Mouse (Mus musculus): ENCODE measurements around the gene Ugt1a6a. TPM values are rescaled to one million over a fixed set of nuclear protein-coding genes. Genes with fewer than 3 reads are reported as not detected.

The Ugt1a6a gene
- total RNA-seq, 2 experiments from 2014 or later = 0.59 to 1.3 TPM

GRCm38 (mm10) chr1:88231803-88232499 is 97.3 kb downstream of the Ugt1a6a start:
- no peak overlapping the region for H3K27ac ChIP-seq
- no peak for TF ChIP-seq CTCF (conservative IDR thresholded peaks at IDR 0.05)
- DNase-seq (ENCODE audit: low spot score in 2 of 2) = no peak
- no peak overlapping the region for H3K4me3 ChIP-seq

DNA sequence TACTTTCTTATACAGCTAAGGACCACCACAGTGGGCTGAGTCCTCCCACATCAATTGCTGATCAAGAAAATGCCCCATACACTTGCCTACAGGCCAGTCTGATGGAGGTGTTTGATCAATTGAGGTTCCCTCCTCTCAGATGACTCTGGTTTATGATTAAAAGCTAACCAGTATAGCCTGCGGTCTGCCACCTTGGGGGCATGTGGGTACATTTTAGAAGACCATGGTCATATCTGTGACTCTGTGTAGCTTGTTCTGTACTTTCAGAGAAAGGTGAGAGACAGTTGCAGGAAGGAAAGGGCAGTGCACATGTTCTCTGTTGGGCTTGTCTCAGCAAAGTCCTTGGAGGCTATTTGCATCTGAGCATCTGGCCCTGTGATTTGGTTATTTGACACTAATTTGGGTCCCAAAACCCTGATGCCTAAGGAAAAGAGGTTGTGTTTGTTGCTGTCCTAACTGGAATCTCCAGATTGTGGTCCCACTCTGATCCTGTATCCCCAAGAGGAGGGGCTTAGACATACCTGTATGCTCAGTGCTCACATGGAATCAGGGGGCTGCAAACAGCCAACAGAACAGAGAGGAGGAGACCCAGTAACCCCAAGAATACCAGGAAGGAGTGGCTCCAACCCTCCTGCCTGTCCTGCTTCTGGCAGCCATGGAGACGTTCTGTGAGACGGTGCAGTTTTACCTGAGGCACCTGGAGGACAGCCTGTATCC is 98.2 kb downstream of the Ugt1a6a start:
- Histone ChIP-seq H3K4me3 (no peak overlapping the region), H3K27ac (no peak overlapping the region)
- TF ChIP-seq CTCF (conservative IDR thresholded peaks at IDR 0.05) = no peak
- DNase-seq (ENCODE audit: low spot score in 2 of 2) = no peak

DNA sequence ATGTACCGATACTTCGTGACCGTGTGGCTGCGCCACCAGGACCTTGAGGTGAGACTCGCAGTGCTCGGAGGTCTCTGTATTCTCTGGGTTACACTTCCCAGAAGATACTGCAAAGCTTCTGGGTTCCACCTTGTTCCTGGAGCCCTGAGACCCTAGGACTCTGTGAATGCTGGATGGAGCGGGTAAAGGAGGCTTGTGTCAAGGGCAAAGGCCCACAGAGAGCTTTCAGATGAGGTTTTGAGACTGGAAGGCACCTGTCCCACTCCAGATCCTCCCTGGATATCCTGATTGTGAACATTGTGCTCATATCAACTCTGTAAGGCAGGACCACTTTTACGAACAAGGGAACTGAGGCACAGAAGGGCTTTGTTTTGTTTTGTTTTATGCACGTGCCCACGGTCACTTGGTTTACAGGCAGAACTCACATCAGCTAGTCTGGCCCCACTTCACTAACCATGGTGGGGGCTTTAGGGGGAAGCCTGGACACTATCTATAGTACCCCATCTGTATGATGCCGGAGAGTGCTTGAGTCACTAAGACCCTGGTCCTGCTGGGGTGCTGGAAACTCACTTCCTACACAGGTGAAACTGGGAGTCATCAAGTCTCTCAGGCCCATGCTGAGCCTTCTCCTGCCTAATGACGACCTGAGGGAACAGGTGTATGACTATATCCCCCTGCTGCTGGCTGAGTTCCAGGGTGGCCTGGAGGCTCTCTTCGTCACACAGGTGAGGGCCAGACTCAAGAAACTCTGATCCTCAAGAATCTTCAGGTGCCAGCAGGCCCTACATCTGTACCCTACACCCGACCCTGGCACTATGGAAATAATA is 99.0 kb downstream of the Ugt1a6a start:
- Histone ChIP-seq H3K4me3 (no peak overlapping the region), H3K27ac (no peak overlapping the region)
- DNase-seq (ENCODE audit: low spot score in 2 of 2) = no peak
- TF ChIP-seq CTCF (conservative IDR thresholded peaks at IDR 0.05) = no peak

DNA sequence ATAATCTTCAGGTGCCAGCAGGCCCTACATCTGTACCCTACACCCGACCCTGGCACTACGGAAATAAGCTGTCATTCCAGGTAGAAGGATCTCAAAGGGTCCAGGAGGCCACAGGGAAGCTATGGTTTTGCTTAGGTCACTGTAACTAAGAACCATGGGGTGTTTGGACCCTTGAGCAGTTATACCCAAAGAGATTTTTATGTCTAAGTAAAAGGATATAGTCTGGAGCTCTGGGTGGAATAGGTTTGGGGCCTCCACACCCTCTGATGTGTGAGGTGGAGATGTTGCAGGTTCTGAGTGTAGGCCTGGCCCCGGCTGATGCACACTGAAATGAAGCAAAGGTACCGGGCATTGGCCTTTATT is 99.6 kb downstream of the Ugt1a6a start:
- Histone ChIP-seq H3K4me3 (no peak overlapping the region), H3K27ac (no peak overlapping the region)
- no peak for DNase-seq (ENCODE audit: low spot score in 2 of 2)
- no peak for TF ChIP-seq CTCF (conservative IDR thresholded peaks at IDR 0.05)

- Histone ChIP-seq H3K27ac (no peak overlapping the region), H3K4me3 (no peak overlapping the region)
- DNase-seq (ENCODE audit: low spot score in 2 of 2) = no peak
- TF ChIP-seq CTCF (conservative IDR thresholded peaks at IDR 0.05) = no peak
Measured at GRCm38 (mm10) chr1:88234646-88235045, 100.0 kb downstream of the Ugt1a6a start.

GRCm38 (mm10) chr1:88235046-88235893 is 100.7 kb downstream of the Ugt1a6a start:
- TF ChIP-seq CTCF (conservative IDR thresholded peaks at IDR 0.05) = no peak
- DNase-seq (ENCODE audit: low spot score in 2 of 2) = no peak
- no peak overlapping the region for H3K4me3 ChIP-seq
- H3K27ac ChIP-seq = no peak overlapping the region

DNA sequence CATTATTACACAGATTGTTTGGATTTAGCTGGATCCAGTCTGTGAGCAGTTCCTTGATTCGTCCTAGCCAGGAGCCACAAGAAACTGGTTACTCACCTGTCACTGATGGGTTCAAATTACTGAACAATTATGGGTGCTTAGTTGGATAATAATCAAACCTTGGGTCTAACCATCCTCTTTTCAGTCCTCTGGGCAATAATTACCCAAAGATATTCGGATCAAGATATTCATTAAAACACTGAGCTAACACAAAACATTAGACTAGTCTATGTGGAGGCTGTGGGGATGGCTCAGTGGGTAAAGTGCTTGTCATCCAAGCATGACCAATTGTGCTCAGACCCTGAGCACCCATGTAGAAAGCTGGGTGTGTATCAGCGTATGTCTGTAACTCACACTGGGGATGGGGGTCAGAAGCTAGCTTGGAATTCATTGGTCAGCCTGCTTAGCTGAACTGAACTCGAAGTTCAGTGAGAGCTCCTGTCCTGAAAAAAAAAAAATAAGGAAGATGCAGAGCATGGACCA is 101.3 kb downstream of the Ugt1a6a start:
- no peak for DNase-seq (ENCODE audit: low spot score in 2 of 2)
- no peak overlapping the region for H3K4me3 ChIP-seq
- H3K27ac ChIP-seq = no peak overlapping the region
- TF ChIP-seq CTCF (conservative IDR thresholded peaks at IDR 0.05) = no peak

GRCm38 (mm10) chr1:88237311-88237710 is 102.7 kb downstream of the Ugt1a6a start:
- Histone ChIP-seq H3K4me3 (no peak overlapping the region), H3K27ac (no peak overlapping the region)
- TF ChIP-seq CTCF (conservative IDR thresholded peaks at IDR 0.05) = no peak
- no peak for DNase-seq (ENCODE audit: low spot score in 2 of 2)

GRCm38 (mm10) chr1:88238771-88239170 is 104.2 kb downstream of the Ugt1a6a start:
- H3K27ac ChIP-seq = no peak overlapping the region
- no peak overlapping the region for H3K4me3 ChIP-seq
- DNase-seq (ENCODE audit: low spot score in 2 of 2) = no peak
- no peak for TF ChIP-seq CTCF (conservative IDR thresholded peaks at IDR 0.05)

DNA sequence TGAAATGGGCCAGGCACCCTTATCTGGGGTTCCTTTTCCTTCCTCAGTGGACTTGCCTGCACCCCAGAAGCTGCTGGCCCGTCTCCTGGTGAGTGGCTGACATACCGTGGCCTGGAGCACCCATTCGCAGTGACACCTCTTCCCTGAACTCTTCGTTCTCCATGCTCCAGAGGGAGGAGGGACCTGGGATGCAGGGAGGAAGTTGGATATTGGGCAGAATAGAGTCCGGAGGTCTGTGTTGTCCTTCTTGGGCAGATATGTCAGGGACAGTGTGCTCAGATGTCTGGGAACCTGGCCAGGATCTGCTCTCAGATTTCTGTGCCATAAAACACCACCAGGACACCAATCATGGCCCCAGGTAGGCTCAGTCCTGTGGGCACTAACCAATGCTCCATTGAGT is 105.5 kb downstream of the Ugt1a6a start:
- no peak for DNase-seq (ENCODE audit: low spot score in 2 of 2)

DNA sequence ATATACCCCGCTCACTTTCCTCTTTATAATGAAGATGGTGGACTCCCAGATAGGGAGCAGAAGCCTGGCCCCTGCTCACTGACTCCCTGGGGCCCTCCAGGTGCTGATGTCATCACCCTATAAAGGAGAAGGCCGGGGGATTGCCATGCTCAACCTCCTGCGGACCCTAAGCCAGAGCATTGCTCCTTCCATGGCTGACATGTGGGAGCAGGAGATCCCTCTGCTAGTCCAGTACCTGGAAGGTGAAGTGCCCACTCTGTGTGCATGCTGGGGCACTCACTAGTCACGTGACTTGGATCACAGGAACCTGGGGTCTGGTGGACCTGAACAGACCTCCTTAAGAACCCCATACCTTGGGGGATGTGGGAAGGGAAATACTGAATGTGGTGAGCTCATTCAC is 106.0 kb downstream of the Ugt1a6a start:
- DNase-seq (ENCODE audit: low spot score in 2 of 2) = no peak
- Histone ChIP-seq H3K27ac (no peak overlapping the region), H3K4me3 (no peak overlapping the region)
- TF ChIP-seq CTCF (conservative IDR thresholded peaks at IDR 0.05) = no peak

More for the DNA sequence above, 105.5 kb downstream of the Ugt1a6a start:
- Histone ChIP-seq H3K27ac (no peak overlapping the region), H3K4me3 (no peak overlapping the region)
- TF ChIP-seq CTCF (conservative IDR thresholded peaks at IDR 0.05) = no peak

GRCm38 (mm10) chr1:88243861-88244260 is 109.3 kb downstream of the Ugt1a6a start:
- DNase-seq (ENCODE audit: low spot score in 2 of 2) = no peak

More at GRCm38 (mm10) chr1:88243861-88244260, 109.3 kb downstream of the Ugt1a6a start:
- no peak overlapping the region for H3K4me3 ChIP-seq
- no peak overlapping the region for H3K27ac ChIP-seq
- TF ChIP-seq CTCF (conservative IDR thresholded peaks at IDR 0.05) = no peak
